8 mouse cellular contexts compared by ENCODE assay signal in the genomic region with DNA sequence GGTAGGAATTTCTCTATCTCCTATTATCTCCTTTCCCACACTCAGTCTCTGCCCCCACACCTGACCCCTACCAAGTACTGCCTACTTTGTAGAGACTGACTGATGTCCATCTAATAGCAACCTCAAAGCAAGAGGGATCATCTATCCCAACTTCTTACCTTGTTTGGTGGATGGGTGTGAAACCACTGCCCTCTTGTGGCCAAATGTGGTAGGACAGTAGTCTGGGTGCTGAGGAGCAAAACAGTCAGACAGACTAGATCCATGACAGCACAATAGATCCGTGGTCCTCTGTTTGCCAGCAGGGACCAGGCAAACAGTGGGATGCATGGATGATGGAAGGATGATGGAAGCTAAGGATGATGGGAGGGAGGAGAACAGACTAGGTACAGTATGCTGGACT. TPM values are rescaled to one million over a fixed set of nuclear protein-coding genes. Genes with fewer than 3 reads are reported as not detected.
DNase-seq lines count a peak whose midpoint lies in the region; ATAC-seq and TF ChIP-seq lines count a peak whose summit lies in the region.
"Had no signal": no experiment of that assay in that cellular context is flagged by ENCODE, and none has a peak within 500 bp of the region (broad histone marks: within the 10 kb centered on the region; RNA-seq: fewer than 3 reads in every experiment).

No protein-coding gene starts in this region.

- DNase-seq in urinary bladder, postnatal 25 days (ENCODE audit: low spot score), result peak; percentile 53
- no peak for DNase-seq in urinary bladder, adult 2 months (ENCODE audit: low spot score)
- peak; percentile 62 for DNase-seq in lung, postnatal 25 days (ENCODE audit: low spot score)
- peak; percentile 80 for DNase-seq in retina, postnatal 7 days (ENCODE audit: low read depth, low spot score)

- peak; percentile 92 for TF ChIP-seq CTCF in bone marrow, adult 2 months (IDR thresholded peaks at IDR 0.05; ENCODE audit: control insufficient read depth, insufficient read depth, low read length)

- peak; percentile 72 for ATAC-seq in erythroblast, adult 5-6 weeks (replicated peaks; ENCODE audit: low FRiP score, poor library complexity, severe bottlenecking)
- peak; percentile 27 for ATAC-seq in inflammation-experienced regulatory T-cells, adult 6 months

- no peak for TF ChIP-seq POLR2A in bone marrow, adult 2 months (IDR thresholded peaks at IDR 0.05; ENCODE audit: borderline replicate concordance, control insufficient read depth, low read depth, low read length)

- H3K4me3 ChIP-seq in bone marrow, adult 2 months (replicated peaks; ENCODE audit: control insufficient read depth, low read depth, low read length), result no peak overlapping the region

- peaks cover 11% of the 10 kb centered on the region for H3K4me1 ChIP-seq in bone marrow, adult 2 months (ENCODE audit: control insufficient read depth, insufficient read depth, low read length)

- WGBS in bone marrow, adult 2 months, result 0% methylated on average over 1 of the region's 1 CpGs

- no peak overlapping the region for H3K27ac ChIP-seq in bone marrow, adult 2 months (ENCODE audit: control insufficient read depth, insufficient read depth, low read depth, low read length, poor library complexity)

RNA-seq across cellular contexts. Expression of a gene that starts 4.0 kb away (rescaled TPM):
- 2.6 and 2.7 TPM in 2 replicates for polyA plus RNA-seq in urinary bladder, adult 2 months (2012; rRNA removed)
- polyA plus RNA-seq in bone marrow, adult 2 months (2011; ENCODE audit: insufficient read depth, insufficient read length, low replicate concordance, missing spikeins), result 17.0 and 27.6 TPM in 2 replicates
- total RNA-seq in erythroblast, adult 5-6 weeks (2015; ENCODE audit: low replicate concordance), result 14.6 and 15.5 TPM in 2 replicates
- 22.7 and 23.9 TPM in 2 replicates for total RNA-seq in erythroblast, adult 5-6 weeks (2017; ENCODE audit: low replicate concordance)
- polyA plus RNA-seq in inflammation-experienced regulatory T-cells, adult 6 months (2017; shearing (Covaris generic)), result 100 to 1,000 TPM; 161 to 188 (median 171) TPM

RNA-seq across cellular contexts. Expression of a gene that starts 10.1 kb away (rescaled TPM):
- 115 and 118 TPM in 2 replicates for polyA plus RNA-seq in urinary bladder, adult 2 months (2012; rRNA removed)
- polyA plus RNA-seq in bone marrow, adult 2 months (2011; ENCODE audit: insufficient read depth, insufficient read length, low replicate concordance, missing spikeins), result 22.5 and 44.9 TPM in 2 replicates
- total RNA-seq in erythroblast, adult 5-6 weeks (2015; ENCODE audit: low replicate concordance), result 22.3 and 23.4 TPM in 2 replicates
- 7.2 and 11.9 TPM in 2 replicates for total RNA-seq in erythroblast, adult 5-6 weeks (2017; ENCODE audit: low replicate concordance)
- 10 to 100 TPM; 10.6 to 19.4 (median 14.2) TPM for polyA plus RNA-seq in inflammation-experienced regulatory T-cells, adult 6 months (2017; shearing (Covaris generic))

RNA-seq across cellular contexts. Expression of a gene that starts 31.0 kb away (rescaled TPM):
- polyA plus RNA-seq in urinary bladder, adult 2 months (2012; rRNA removed), result 6.8 and 7.3 TPM in 2 replicates
- 0.67 TPM in 1 of 2 replicates, not detected in the other for polyA plus RNA-seq in bone marrow, adult 2 months (2011; ENCODE audit: insufficient read depth, insufficient read length, low replicate concordance, missing spikeins)
- 1.0 TPM in 1 of 2 replicates, not detected in the other for total RNA-seq in erythroblast, adult 5-6 weeks (2015; ENCODE audit: low replicate concordance)
- total RNA-seq in erythroblast, adult 5-6 weeks (2017; ENCODE audit: low replicate concordance), result not detected in 2 replicates
- not detected for polyA plus RNA-seq in inflammation-experienced regulatory T-cells, adult 6 months (2017; shearing (Covaris generic))
- polyA plus RNA-seq: heart, embryonic 16.5 days had no signal

RNA-seq across cellular contexts. Expression of a gene that starts 31.4 kb away (rescaled TPM):
- 0.34 and 0.55 TPM in 2 replicates for polyA plus RNA-seq in urinary bladder, adult 2 months (2012; rRNA removed)
- not detected in 2 replicates for polyA plus RNA-seq in bone marrow, adult 2 months (2011; ENCODE audit: insufficient read depth, insufficient read length, low replicate concordance, missing spikeins)
- not detected in 2 replicates for total RNA-seq in erythroblast, adult 5-6 weeks (2015; ENCODE audit: low replicate concordance)
- not detected in 2 replicates for total RNA-seq in erythroblast, adult 5-6 weeks (2017; ENCODE audit: low replicate concordance)
- polyA plus RNA-seq in inflammation-experienced regulatory T-cells, adult 6 months (2017; shearing (Covaris generic)), result under 1 TPM in 2 of 3 experiments, not detected in 1; 0.05 to 0.28 TPM
